Mouse (Mus musculus): ENCODE measurements around the gene Trp53i13. TPM values are rescaled to one million over a fixed set of nuclear protein-coding genes. Genes with fewer than 3 reads are reported as not detected.
A peak's percentile ranks its signal among the peaks of the same experiment; 100 is the strongest.

Gene Trp53i13
- total RNA-seq, 1 experiment from 2014 or later = 9.6 TPM

GRCm38 (mm10) chr11:77492311-77492871, 23.4 kb downstream of the Trp53i13 start:
- DNase-seq = no peak

GRCm38 (mm10) chr11:77491502-77492291, 24.1 kb downstream of the Trp53i13 start:
- DNase-seq = peak; percentile 71

- DNase-seq = peak; percentile 95
Observed at GRCm38 (mm10) chr11:77491123-77491501, 24.7 kb downstream of the Trp53i13 start.

DNA sequence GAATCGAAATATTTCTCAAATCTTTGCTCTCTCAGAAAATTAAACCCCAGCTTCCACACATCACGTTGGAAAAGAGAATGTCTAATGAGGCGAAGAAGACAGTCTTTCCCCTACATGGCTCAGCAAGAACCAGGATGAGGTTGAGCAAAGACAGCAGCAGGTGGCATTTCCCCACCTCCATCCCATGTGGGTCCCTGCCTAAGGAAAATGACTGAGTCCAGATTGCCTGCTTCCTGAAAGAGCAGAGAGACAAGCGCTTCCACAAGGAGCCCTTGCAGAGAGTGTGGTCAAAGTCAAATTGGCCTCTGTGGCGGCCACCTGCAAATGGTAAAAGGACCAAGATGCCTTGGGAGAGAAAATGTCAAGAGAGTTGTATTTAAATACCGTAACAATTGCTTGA, 25.3 kb downstream of the Trp53i13 start:
- no peak for DNase-seq

DNA sequence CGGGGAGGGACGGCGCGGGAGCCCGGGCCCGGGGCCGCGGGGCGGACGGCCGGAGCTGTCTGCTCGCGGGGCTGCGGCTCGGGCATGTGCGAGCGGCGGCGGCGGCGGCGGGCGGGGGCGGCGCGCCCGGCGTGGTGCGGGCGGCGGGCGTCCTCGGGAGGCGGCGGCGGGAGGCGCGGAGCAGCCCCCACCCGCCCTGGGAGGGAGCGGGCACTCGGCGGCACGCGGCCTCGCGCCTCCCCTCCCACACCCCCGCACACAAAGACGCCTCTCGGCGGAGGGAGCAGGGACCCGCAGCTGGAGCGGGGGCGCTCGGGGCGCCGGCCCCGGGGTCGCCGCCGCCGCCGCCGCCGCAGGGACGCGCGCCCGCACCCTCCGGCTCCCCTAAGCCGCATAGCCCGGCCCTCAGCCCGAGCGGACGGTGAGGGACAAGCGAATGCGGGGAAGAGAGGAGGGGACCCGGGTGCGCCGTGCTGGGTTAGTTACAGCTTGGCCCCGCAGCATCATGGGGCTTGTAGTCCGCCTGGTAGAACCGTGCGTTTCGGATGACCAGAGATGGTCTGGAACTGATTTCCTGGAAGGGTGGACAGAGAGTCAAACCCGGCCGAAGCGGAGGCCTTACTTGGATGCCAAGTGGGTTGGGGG, 26.1 kb downstream of the Trp53i13 start, which contains the start of gene Ankrd13b:
TSS of gene Ankrd13b (minus strand) at position 88 of the 645 bp plus-strand sequence.
- DNase-seq = peak; percentile 83

DNA sequence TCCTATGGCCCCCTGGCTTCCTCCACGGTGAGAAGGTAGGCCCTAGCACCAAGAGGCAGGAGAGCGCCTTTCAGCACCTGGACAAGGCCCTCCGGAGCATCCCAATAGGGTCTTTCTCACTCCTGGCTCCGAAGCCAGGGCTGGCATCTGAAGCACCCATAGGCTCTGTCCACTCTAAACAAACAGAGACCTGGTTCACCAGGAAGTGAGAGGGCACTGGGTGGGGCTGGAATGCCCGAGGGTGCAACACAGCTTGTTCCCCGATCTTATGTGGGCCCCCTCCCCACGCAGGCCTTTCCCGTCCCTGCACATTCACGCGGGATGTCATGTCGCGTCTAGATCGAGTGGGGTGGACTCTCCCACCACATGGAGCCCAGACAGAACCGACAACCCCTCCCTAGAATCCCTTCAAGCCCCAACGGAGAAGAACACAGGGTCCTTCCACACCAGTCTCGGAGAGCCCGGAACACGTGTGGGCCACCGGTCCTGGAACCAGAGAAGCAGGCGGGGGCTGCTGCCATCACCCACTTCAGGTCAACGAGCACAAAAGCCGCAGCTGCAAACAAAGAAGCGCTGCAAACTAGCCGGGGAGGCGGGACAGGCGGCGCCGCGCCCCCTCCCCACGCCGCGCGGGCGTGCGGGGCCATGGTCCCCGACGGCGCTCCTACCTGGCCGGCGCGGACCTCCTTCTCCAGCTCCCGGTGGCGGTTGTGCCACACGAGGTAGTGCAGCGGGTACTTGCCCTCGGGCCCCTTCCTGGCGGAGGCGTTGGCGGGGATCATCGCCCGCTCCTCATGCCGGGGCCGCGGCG, 26.8 kb downstream of the Trp53i13 start:
- DNase-seq = peak; percentile 9

DNA sequence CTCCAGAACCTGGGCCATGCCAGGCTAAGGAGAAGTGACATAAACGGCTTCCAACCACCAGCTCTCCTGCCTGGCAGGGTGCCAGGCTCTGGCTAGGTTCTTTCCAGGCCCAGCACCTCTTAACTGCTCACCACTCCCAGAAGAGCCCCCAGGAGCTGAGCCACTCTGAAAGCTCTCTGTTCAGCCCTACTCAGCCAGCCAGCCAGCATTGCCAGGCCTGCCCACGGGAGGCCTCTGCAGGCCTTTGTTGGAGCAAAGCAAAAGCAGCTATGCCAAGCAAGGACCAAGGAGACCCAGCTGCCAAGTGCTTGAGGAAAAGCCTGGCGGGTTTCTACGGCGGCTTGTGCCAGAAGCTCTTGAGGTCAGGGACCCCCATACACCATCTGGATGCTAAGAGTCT, 29.0 kb downstream of the Trp53i13 start:
- peak; percentile 42 for DNase-seq

- no peak for DNase-seq
Observed at GRCm38 (mm10) chr11:77485229-77485628, 30.6 kb downstream of the Trp53i13 start.

- no peak for DNase-seq
Observed at GRCm38 (mm10) chr11:77483510-77484255, 32.1 kb downstream of the Trp53i13 start.

- no peak for DNase-seq
Observed at GRCm38 (mm10) chr11:77483043-77483442, 32.7 kb downstream of the Trp53i13 start.

GRCm38 (mm10) chr11:77476895-77477294, 38.9 kb downstream of the Trp53i13 start:
- no peak for DNase-seq

DNA sequence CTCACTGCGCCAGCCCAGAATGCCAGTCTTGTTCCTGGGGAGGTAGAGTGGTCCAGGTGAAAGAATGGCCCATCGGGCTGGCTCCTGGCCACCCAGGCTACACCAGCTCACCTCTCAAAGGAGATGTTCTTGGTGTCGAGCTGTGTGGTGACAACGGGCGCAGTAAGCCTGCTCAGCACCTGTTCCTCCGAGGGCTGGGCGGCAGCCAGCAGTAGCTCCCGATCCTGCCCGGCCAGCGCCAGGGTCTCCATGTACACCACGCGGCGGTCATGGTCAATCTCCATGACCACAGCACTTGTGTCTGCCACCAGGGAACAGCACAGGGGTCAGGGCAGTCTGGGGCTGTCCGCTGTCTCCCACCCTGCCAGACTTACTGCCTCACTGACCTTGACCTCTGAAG, 39.6 kb downstream of the Trp53i13 start:
- no peak for DNase-seq

GRCm38 (mm10) chr11:77472775-77473174, 43.0 kb downstream of the Trp53i13 start:
- DNase-seq = no peak

- no peak for DNase-seq
Observed at GRCm38 (mm10) chr11:77471407-77471806, 44.4 kb downstream of the Trp53i13 start.

DNA sequence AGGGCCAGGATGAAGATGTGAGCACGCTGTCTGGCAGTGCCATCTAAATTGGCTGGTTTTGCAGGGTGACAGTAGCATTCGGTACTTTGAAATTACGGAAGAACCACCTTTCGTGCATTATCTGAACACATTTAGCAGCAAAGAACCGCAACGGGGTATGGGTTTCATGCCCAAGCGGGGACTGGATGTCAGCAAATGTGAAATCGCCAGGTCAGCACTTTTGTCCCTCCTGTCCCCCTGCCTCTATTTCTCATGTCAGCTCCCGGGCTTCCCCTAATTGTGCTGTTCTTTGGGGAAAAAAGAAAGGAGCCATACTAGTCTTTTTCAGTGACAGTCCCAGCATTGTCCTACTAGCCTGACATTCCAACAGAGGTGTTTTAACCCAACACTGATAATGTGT, 47.4 kb downstream of the Trp53i13 start:
- DNase-seq = no peak

DNA sequence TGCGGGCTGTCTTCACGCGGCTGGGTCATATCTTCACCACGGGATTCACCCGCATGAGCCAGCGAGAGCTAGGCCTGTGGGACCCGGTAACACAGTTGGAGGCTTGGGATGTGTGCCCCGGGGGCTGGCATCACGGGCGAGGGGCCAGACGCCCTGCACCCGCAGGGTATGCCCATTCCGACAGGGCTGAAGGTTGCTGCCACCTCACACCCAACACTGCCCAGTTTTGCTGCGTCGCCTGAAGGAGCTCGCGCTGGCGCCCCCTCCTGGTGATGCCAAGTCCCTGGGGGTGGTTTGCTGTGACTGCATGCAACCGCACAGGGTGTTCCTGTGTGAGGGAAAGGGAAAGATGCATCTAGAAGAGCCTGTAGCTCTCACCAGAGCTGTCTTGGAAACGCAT, 48.0 kb downstream of the Trp53i13 start:
- DNase-seq = peak; percentile 93

GRCm38 (mm10) chr11:77467157-77467556, 48.6 kb downstream of the Trp53i13 start:
- peak; percentile 88 for DNase-seq

GRCm38 (mm10) chr11:77466544-77466943, 49.2 kb downstream of the Trp53i13 start:
- DNase-seq = no peak

GRCm38 (mm10) chr11:77465111-77465510, 50.7 kb downstream of the Trp53i13 start:
- DNase-seq = no peak

DNA sequence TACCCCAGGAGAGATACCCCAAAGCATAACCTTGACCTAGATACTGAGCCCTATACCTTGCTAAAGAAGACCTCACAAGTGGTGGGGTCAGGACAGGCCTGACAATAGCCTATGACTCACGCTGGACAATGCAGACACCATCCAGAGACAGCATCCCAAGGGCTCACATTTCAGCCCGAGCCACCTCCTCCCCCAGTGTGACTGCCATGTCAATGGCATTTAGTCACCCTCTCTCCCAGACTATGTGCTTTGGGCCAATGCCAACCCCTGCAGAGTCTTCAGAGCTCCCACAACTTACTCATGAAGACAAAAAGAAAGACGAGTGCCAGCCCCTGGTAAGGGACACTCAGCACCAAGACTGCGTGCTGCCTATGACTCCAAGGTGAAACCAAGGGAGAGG, 51.1 kb downstream of the Trp53i13 start:
- DNase-seq = peak; percentile 86

- no peak for DNase-seq
Observed at GRCm38 (mm10) chr11:77463786-77464185, 52.0 kb downstream of the Trp53i13 start.

DNA sequence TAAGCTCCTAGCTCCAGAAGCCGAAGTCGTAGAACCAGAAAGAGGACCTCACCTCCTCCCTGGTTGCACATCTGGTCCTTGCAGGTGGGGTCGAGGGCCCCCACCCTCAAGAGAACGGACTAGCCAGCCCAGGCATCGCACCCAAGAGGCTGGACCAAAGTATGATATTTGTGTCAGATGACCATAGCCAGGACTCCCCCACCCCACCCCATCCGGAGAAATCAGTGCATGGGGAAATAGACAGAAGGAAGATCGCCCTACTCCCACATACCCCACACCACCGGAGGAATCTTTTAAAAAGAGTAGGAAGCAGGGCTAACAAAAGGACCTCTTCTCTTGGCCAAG, 52.7 kb downstream of the Trp53i13 start:
- DNase-seq = no peak

All from adrenal gland, postnatal 14 days (tissue).